Mouse (Mus musculus): Measurements from ENCODE around the gene Tpi1.

Gene Tpi1

GRCm38 (mm10) chr6:124813933-124814332 is at the start of gene Tpi1:
Gene Tpi1 (minus strand): TSS chr6:124814296.
- DNase-seq (ENCODE audit: low spot score in 2 of 2): peak; percentile 87 to 89

- no peak for DNase-seq (ENCODE audit: low spot score in 2 of 2)
These were observed 49.1 kb upstream of the Tpi1 start for GRCm38 (mm10) chr6:124863125-124863657.

- DNase-seq (ENCODE audit: low spot score in 2 of 2): no peak
These were observed 48.5 kb upstream of the Tpi1 start for GRCm38 (mm10) chr6:124862406-124863124.

- DNase-seq (ENCODE audit: low spot score in 2 of 2): no peak
These were observed 47.7 kb upstream of the Tpi1 start for GRCm38 (mm10) chr6:124861802-124862201.

- no peak for DNase-seq (ENCODE audit: low spot score in 2 of 2)
These were observed 47.2 kb upstream of the Tpi1 start for GRCm38 (mm10) chr6:124861266-124861665.

GRCm38 (mm10) chr6:124860511-124860910 is 46.4 kb upstream of the Tpi1 start:
- DNase-seq (ENCODE audit: low spot score in 2 of 2): no peak

- peak; percentile 71 to 73 for DNase-seq (ENCODE audit: low spot score in 2 of 2)
These were observed 45.6 kb upstream of the Tpi1 start for GRCm38 (mm10) chr6:124859725-124860124.

GRCm38 (mm10) chr6:124858561-124859318 is 44.6 kb upstream of the Tpi1 start:
- DNase-seq (ENCODE audit: low spot score in 2 of 2): no peak

- DNase-seq (ENCODE audit: low spot score in 2 of 2): no peak
These were observed 43.9 kb upstream of the Tpi1 start for GRCm38 (mm10) chr6:124857840-124858530.

- DNase-seq (ENCODE audit: low spot score in 2 of 2): peak; percentile 68 to 70
These were observed 43.1 kb upstream of the Tpi1 start, which contains the start of gene P3h3 for GRCm38 (mm10) chr6:124856916-124857839. Gene P3h3 (minus strand): TSS chr6:124857752.

- no peak for DNase-seq (ENCODE audit: low spot score in 2 of 2)
These were observed 42.2 kb upstream of the Tpi1 start for GRCm38 (mm10) chr6:124856321-124856720.

- DNase-seq (ENCODE audit: low spot score in 2 of 2): no peak
These were observed 40.6 kb upstream of the Tpi1 start for GRCm38 (mm10) chr6:124854647-124855046.

GRCm38 (mm10) chr6:124850535-124850934 is 36.4 kb upstream of the Tpi1 start:
- no peak for DNase-seq (ENCODE audit: low spot score in 2 of 2)

- peak; percentile 76 to 84 for DNase-seq (ENCODE audit: low spot score in 2 of 2)
These were observed 33.2 kb upstream of the Tpi1 start for GRCm38 (mm10) chr6:124847305-124847704.

GRCm38 (mm10) chr6:124840241-124841167 is 26.4 kb upstream of the Tpi1 start, which contains the start of gene Gnb3:
Gene Gnb3 (minus strand): TSS chr6:124840275.
- DNase-seq (ENCODE audit: low spot score in 2 of 2): peak; percentile 40 to 43

GRCm38 (mm10) chr6:124839805-124840204 is 25.7 kb upstream of the Tpi1 start:
- DNase-seq (ENCODE audit: low spot score in 2 of 2): no peak

GRCm38 (mm10) chr6:124836411-124836810 is 22.3 kb upstream of the Tpi1 start:
- DNase-seq (ENCODE audit: low spot score in 2 of 2): no peak

GRCm38 (mm10) chr6:124835531-124835930 is 21.4 kb upstream of the Tpi1 start:
- no peak for DNase-seq (ENCODE audit: low spot score in 2 of 2)

- no peak for DNase-seq (ENCODE audit: low spot score in 2 of 2)
These were observed 20.5 kb upstream of the Tpi1 start for GRCm38 (mm10) chr6:124834512-124835081.

Data from spleen, postnatal 36 days (tissue).